Mouse (Mus musculus): Measurements from ENCODE around the gene Rbfox3.
A peak's percentile ranks its signal among the peaks of the same experiment; 100 is the strongest.

The Rbfox3 gene

DNA sequence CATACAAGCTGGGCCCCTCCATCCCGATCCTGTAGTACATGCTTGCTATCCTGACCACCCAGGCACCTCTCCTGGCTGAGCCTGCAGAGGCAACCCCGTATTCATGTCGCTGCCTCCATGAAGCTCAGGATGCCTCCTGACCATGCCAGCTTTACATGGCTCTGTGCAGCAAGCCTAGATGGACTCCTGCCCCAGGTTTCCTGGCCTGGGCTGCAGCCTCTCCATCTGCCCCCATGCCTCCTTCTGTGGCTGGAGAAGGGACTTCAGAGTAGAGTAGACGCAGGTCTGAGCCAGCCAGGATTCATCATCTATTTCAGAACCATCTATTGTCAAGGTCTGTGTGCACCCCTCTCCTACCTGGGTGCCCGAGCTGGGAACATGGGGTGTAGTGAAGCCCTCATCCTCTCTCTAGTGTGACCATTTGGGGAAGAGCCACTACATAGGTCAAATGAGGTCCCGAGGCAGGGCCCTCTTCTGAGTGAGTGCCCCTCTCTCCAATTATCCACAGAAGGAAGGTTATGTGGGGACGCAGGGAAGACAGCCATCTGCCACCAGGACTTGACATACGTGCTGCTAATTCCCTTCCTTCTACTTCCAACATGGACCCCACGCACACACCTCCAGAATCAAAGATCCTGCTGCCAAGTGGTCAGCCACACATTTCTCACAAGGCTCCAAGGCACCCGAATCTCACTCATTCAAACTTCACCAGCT is 153.0 kb downstream of the Rbfox3 start:
- no peak for DNase-seq (ENCODE audit: low spot score)

DNA sequence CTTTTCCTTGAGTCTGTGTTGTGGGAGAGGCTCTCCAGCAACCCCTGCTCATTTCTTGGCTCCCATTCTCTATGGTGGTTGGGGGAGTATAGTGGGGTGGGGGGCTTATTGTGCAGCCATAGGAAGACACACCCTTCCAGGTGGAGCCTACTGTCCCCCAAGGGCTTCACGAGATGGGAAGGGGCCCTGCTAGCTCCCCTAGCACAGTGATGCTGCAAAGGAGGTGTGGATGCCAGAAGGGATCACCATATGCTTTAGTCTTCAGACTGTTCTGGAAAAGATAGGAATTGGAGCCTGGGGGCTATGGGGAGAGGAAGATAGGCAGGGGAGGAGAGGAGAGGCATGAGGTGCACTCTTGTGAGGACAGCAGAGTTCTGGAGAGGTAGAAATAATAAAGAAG is 153.9 kb downstream of the Rbfox3 start:
- DNase-seq (ENCODE audit: low spot score), result no peak

GRCm38 (mm10) chr11:118755003-118755402 is 156.4 kb downstream of the Rbfox3 start:
- DNase-seq (ENCODE audit: low spot score), result no peak

DNA sequence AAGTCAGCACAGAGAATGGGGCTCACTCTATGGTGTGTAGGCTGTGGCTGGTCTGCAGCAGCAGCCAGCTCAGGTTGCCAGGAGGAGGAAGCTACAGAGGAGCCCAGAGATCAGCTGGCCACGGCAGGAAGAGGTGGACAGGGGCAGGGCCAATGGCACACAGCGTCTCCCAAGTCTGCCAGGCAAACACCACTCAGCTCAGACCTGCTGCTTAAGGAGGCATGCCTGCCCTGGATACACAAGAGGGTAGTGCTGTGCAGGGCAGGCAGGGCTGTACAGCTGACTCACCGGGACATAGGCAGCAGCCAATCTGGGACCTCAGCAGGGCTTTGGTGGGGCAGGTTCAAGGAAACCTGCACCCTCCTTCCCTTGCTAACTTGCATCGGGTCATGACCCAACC is 156.9 kb downstream of the Rbfox3 start:
- DNase-seq (ENCODE audit: low spot score), result no peak

- DNase-seq (ENCODE audit: low spot score), result no peak
Measured at GRCm38 (mm10) chr11:118751879-118752616, 159.3 kb downstream of the Rbfox3 start.

- DNase-seq (ENCODE audit: low spot score), result no peak
Measured at GRCm38 (mm10) chr11:118750745-118751330, 160.6 kb downstream of the Rbfox3 start.

DNA sequence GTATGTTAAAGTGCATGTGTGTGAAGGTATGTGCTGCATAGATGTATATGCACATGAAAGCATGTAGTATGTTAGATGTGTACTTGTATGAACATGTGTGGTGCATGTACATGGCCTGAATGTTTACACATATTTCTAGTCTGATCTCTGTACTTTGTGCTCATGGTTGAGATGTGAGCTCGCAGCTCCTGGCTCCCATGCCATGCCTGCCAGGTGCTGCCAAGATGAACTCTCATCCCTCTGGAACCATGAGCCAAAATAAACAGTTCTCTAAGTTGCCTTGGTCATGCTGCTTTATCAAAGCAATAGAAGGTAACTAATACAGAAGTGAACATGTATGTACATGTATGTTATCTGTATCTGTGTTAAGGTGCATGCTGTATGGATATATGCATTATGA is 161.9 kb downstream of the Rbfox3 start:
- no peak for DNase-seq (ENCODE audit: low spot score)

DNA sequence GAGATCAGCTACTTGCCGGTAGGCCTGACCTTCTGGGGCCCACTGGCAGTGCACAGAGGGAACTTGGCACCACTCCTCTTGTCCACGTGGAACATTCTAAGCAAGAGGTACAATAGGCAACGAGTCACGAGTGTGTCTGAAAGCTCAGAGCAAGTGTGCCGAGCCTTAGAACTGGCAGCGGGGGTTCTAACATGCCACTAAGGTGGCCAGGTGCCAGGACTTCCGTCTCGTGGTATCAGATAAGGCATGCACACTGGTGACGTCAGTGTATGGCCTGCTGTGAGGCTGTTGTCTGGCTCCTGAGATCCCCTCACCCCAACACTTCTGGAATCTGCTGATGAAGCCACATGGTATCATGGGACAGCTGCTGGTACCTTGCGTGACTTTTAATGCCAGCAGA is 162.8 kb downstream of the Rbfox3 start:
- DNase-seq (ENCODE audit: low spot score), result no peak

DNA sequence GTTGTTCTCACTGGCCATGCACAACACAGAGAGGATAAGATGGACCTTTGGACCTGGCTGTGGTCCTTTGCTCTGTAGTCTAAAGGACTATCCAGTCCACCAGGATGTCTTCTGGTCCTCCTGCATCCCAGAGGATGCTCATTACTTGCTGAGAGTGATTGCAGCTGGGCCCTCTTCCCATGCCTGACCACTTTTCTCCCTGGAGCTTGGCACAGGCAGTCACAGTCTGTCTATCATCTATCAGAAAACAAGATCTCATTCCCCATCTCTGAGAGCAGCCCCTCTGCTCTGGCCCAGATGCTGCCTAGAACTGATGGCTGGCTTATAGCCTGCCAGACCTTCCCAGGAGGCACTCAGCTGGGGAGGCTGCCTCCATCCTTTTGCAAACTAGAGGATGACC is 166.1 kb downstream of the Rbfox3 start:
- no peak for DNase-seq (ENCODE audit: low spot score)

DNA sequence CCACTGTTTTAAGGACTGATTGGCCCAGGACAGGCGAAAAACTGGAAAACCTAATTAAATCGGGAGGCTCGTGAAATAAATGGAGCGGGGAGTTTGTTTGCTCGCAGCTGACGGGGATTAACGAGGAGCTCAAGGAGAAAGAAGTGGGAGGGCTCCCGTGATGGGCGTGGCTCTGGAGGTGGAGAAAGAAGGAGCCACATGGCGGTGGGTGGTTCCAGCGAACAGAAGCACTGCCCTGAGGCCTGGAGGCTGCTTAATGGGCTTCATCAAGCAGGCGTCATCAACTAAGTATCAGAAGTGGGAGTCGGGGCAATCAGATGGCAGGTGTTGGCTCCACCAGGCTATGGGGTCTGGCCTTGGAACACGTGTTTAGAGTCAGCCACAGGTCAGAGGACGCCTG is 166.6 kb downstream of the Rbfox3 start:
- DNase-seq (ENCODE audit: low spot score), result no peak

DNA sequence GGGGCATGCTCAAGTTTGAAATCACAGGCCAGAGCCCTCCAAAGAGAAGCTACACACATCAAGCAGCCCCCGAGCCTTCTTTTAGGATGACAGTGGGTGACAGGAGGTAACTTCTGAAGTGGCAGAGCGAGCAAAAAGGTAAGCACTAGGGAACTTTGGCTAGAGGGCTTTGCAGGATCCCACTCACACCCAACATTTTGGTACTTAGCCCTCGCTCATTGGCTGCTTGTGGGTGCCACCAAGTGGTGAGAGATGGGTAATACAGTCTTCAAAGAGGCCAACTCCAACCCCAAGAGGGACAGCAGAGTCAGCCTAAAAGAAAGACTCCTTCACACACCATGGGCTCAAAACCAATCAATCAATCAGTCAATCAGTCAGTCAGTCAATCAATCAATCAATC is 168.6 kb downstream of the Rbfox3 start:
- DNase-seq (ENCODE audit: low spot score), result peak; percentile 49

- no peak for DNase-seq (ENCODE audit: low spot score)
Measured at GRCm38 (mm10) chr11:118741262-118741661, 170.1 kb downstream of the Rbfox3 start.

DNA sequence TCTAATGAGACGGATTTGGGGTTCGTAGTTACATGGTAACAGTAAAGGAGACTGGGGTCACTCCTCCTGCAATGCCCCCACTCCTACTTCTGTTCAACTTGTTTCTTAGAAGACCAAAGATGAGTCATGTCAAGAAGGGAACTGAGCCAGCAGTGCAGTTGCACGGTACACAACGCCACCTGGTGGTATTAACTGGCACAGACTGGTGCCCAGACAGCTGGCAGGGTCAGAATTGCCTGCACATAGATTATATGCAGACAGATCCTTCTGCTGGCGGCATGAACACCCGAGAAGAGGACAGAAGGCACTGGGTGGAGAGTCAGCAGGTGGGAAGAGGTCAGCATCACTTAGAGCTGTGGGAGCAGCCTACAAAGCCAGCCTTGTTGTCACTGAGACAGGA is 171.4 kb downstream of the Rbfox3 start:
- DNase-seq (ENCODE audit: low spot score), result peak; percentile 59

- peak; percentile 79 for DNase-seq (ENCODE audit: low spot score)
Measured at GRCm38 (mm10) chr11:118738855-118739832, 172.3 kb downstream of the Rbfox3 start.

DNA sequence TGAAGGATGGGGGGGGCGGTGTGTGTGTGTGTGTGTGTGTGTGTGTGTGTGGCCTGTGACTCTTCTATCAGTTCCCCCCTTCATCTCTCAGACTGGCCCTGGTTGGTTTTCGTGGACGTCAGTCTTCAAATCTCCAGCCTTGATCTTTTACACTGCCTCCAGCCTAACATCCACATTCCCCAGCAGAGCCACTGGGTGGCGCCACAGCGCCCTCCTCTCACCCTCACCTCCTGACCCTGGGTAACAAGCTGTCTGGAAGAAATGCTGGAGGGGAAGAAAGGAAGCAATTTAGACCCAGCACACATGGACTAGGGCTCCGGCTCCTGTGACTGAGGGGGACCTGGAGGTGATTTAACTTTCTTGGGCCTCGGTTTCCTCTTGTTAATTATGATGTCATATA is 173.1 kb downstream of the Rbfox3 start:
- DNase-seq (ENCODE audit: low spot score), result no peak

DNA sequence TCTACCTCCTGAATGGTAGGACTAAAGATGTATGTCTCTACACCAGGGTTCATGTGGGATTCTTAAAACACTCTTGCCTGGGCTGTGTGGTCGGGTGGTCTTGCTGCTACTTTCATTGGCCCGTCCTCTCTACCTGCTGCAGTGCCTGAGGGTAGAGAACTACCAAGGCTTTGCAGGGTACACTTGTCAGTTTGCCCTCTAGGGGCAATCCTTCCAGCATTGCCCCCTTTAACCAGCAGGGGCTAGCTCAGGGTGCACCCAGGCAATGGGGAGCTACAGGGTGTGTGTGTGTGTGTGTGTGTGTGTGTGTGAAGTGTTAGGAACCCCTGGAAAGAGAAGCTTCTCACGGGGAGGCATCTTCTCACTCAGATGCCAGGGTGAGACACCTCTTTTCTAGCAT is 173.6 kb downstream of the Rbfox3 start:
- no peak for DNase-seq (ENCODE audit: low spot score)

GRCm38 (mm10) chr11:118736993-118737392 is 174.4 kb downstream of the Rbfox3 start:
- DNase-seq (ENCODE audit: low spot score), result no peak

- no peak for DNase-seq (ENCODE audit: low spot score)
Measured at GRCm38 (mm10) chr11:118731655-118732054, 179.7 kb downstream of the Rbfox3 start.

GRCm38 (mm10) chr11:118729373-118729772 is 182.0 kb downstream of the Rbfox3 start:
- no peak for DNase-seq (ENCODE audit: low spot score)

GRCm38 (mm10) chr11:118728797-118729196 is 182.6 kb downstream of the Rbfox3 start:
- DNase-seq (ENCODE audit: low spot score), result no peak

GRCm38 (mm10) chr11:118728083-118728551 is 183.3 kb downstream of the Rbfox3 start:
- DNase-seq (ENCODE audit: low spot score), result no peak

DNA sequence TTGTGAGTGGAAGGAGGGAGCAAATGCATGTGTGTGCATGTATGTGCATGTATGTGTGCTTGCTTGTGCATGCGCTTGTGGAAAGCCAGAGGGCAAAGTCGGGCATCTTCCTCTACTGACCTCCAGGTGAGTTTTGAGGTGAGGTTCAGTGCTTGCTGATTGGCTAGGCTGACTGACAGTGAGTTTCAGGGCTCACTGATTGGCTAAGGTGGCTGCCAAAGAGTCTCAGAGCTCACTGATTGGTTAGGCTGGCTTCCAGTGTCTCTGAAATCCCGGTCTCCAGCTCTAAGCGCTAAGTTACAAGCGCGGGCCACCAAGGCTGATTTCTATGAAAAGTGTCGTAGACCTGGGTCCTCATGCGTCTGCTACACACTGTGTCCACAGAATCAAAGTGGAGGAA is 185.0 kb downstream of the Rbfox3 start:
- DNase-seq (ENCODE audit: low spot score), result no peak

Data from adipocyte (in vitro differentiated cells).